7 mouse cellular contexts compared by ENCODE assay signal in genomic region chr12:108393637-108394036, GRCm38 (mm10). TPM values are rescaled to one million over a fixed set of nuclear protein-coding genes. Genes with fewer than 3 reads are reported as not detected.
DNase-seq lines count a peak whose midpoint lies in the region; ATAC-seq lines count a peak whose summit lies in the region.

No protein-coding gene starts in this region.

- 55% methylated on average over 4 of the region's 4 CpGs for WGBS in kidney, embryonic 15.5 days

- peak; percentile 78 for ATAC-seq in kidney, embryonic 15.5 days (replicated peaks; ENCODE audit: low FRiP score)
- no peak for ATAC-seq in erythroid progenitor cell, adult 5-6 weeks (replicated peaks; ENCODE audit: low FRiP score, poor library complexity, severe bottlenecking)

- H3K4me1 ChIP-seq in kidney, embryonic 15.5 days: peaks cover 61% of the 10 kb centered on the region

- H3K27ac ChIP-seq in kidney, embryonic 15.5 days: peak overlapping the region; percentile 74

- no peaks in the 10 kb centered on the region for H3K9me3 ChIP-seq in kidney, embryonic 15.5 days (replicated peaks)

- 0 out of 2 replicates have a peak overlapping the region, but pooled peaks have one; percentile 25 for H3K9ac ChIP-seq in kidney, embryonic 15.5 days

- H3K4me3 ChIP-seq in kidney, embryonic 15.5 days (replicated peaks): no peak overlapping the region

- DNase-seq in Muller cell, postnatal 12 days (ENCODE audit: inconsistent ontology term): peak; percentile 97
- DNase-seq in adrenal gland, adult 2 months: peak; percentile 98
- DNase-seq in heart, adult 18-20 months: peak; percentile 95 to 96
- DNase-seq in ovary, postnatal 10 days (ENCODE audit: low spot score): peak; percentile 70
- DNase-seq in embryo, embryonic 11 days: no peak

- H3K27me3 ChIP-seq in kidney, embryonic 15.5 days: no peaks in the 10 kb centered on the region

- H3K4me2 ChIP-seq in kidney, embryonic 15.5 days: no peak overlapping the region

- H3K36me3 ChIP-seq in kidney, embryonic 15.5 days: no peaks in the 10 kb centered on the region

RNA-seq across cellular contexts. Expression of gene Eml1, which starts 22.9 kb away (rescaled TPM):
- total RNA-seq in adrenal gland, adult 2 months (2021): 10 to 100 TPM; 17.5 to 29.6 TPM
- 13.3 and 13.5 TPM in 2 replicates for polyA plus RNA-seq in adrenal gland, adult 2 months (2012; rRNA removed)
- 10 to 100 TPM; 81.3 to 95.3 TPM for total RNA-seq in heart, adult 18-20 months (2021)
- 60.9 and 77.5 TPM in 2 replicates for polyA plus RNA-seq in kidney, embryonic 15.5 days (2015; fragmentation: Nextera tagmentation; extraction: Ambion mirVana)
- total RNA-seq in erythroid progenitor cell, adult 5-6 weeks (2015; ENCODE audit: low replicate concordance): not detected in 2 replicates
- not detected in 2 replicates for total RNA-seq in erythroid progenitor cell, adult 5-6 weeks (2017; ENCODE audit: low replicate concordance)

RNA-seq across cellular contexts. Expression of gene Cyp46a1, which starts 59.5 kb away (rescaled TPM):
- 1 to 10 TPM; 1.0 to 1.6 TPM for total RNA-seq in adrenal gland, adult 2 months (2021)
- 7.5 and 9.0 TPM in 2 replicates for polyA plus RNA-seq in adrenal gland, adult 2 months (2012; rRNA removed)
- under 1 TPM; 0.45 to 0.95 TPM for total RNA-seq in heart, adult 18-20 months (2021)
- 10.0 and 10.9 TPM in 2 replicates for polyA plus RNA-seq in kidney, embryonic 15.5 days (2015; fragmentation: Nextera tagmentation; extraction: Ambion mirVana)
- total RNA-seq in erythroid progenitor cell, adult 5-6 weeks (2015; ENCODE audit: low replicate concordance): not detected in 2 replicates
- not detected in 2 replicates for total RNA-seq in erythroid progenitor cell, adult 5-6 weeks (2017; ENCODE audit: low replicate concordance)

Comparison
In these comparisons a context has a peak if more than half of its experiments do, and no peak if none do; other contexts are left out.
1. RNA of gene Eml1, which starts 22.9 kb away (total RNA-seq): 81.3 to 95.3 TPM in heart, adult 18-20 months and 17.5 to 29.6 TPM in adrenal gland, adult 2 months; not detected in erythroid progenitor cell, adult 5-6 weeks; every median in the first group is over 10 times any median in the second.